Mouse (Mus musculus): ENCODE measurements around the gene Olfr575.

GRCm38 (mm10) chr7:102962360-102962759 lies 3.8 kb upstream of the Olfr575 start, which contains the start of gene Olfr576:
- TF ChIP-seq POLR2A (IDR thresholded peaks at IDR 0.05; ENCODE audit: low read depth, low read length): no peak
- TF ChIP-seq CTCF (conservative IDR thresholded peaks at IDR 0.05; ENCODE audit: insufficient read depth, insufficient read length, low read depth, low read length): no peak

Measured in kidney, adult 2 months (tissue).